Mouse (Mus musculus) stomach, embryonic 14.5 days (tissue): ENCODE measurements around the gene Kdm5c. TPM values are rescaled to one million over a fixed set of nuclear protein-coding genes. Genes with fewer than 3 reads are reported as not detected.

Experiments used
- ATAC-seq: fragments of 200-750 bp; cut with Nextera tagmentation; 2 replicates; pipeline ENCODE4 v1.8.0; 2017; ENCODE audit warnings: low read depth, moderate TSS enrichment; ENCODE audit not compliant: insufficient number of reproducible peaks, insufficient read depth, low FRiP score
- H3K27ac ChIP-seq: fragments of 300-500 bp; sonication (generic); 2 replicates; pipeline ENCODE4 v1.5.1; 2014; ENCODE audit warnings: mild to moderate bottlenecking, low read length, moderate library complexity, mixed read lengths
- H3K27me3 ChIP-seq: fragments of 300-500 bp; sonication (generic); 2 replicates; pipeline ENCODE4 v1.6.1; 2014; ENCODE audit warnings: low read length, control low read depth, mixed read lengths; ENCODE audit not compliant: control insufficient read depth, insufficient read depth
- H3K36me3 ChIP-seq: fragments of 300-500 bp; sonication (generic); 2 replicates; pipeline ENCODE4 v1.6.1; 2014; ENCODE audit warnings: mild to moderate bottlenecking, control low read depth, low read length, moderate library complexity, mixed read lengths; ENCODE audit not compliant: control insufficient read depth, insufficient read depth
- H3K4me1 ChIP-seq: fragments of 300-500 bp; sonication (generic); 2 replicates; pipeline ENCODE4 v1.6.1; 2014; ENCODE audit warnings: low read length, control low read depth, mixed read lengths; ENCODE audit not compliant: control insufficient read depth, insufficient read depth
- H3K4me2 ChIP-seq: fragments of 300-500 bp; sonication (generic); replicated peaks from 2 replicates; pipeline ENCODE4 v1.6.1; 2014; ENCODE audit warnings: low read depth, low read length, control low read depth
- H3K4me3 ChIP-seq: fragments of 300-500 bp; sonication (generic); 2 replicates; pipeline ENCODE4 v1.5.1; 2014; ENCODE audit warnings: low read depth, low read length, control low read depth
- H3K9ac ChIP-seq: fragments of 300-500 bp; sonication (generic); replicated peaks from 2 replicates; pipeline ENCODE4 v1.6.1; 2014; ENCODE audit warnings: low read depth, mild to moderate bottlenecking, control low read depth, low read length, moderate library complexity, mixed read lengths
- H3K9me3 ChIP-seq: fragments of 300-500 bp; sonication (generic); 2 replicates; pipeline ENCODE4 v1.6.1; 2016; ENCODE audit warnings: low read depth, low read length, control low read depth; ENCODE audit not compliant: control insufficient read depth
- WGBS: fragments of 180-500 bp; shearing (Covaris S2); extraction: QIAGEN DNeasy Blood & Tissue Kit; methylation state at CpG from one replicate; pipeline ENCODE4 v1.1.7; 2014; 5-methylcytosine and 5-hydroxymethylcytosine counted together
- polyA plus RNA-seq: library from polyadenylated mRNA; unstranded; fragments of >200 nt; fragmentation: Nextera tagmentation; extraction: Ambion mirVana; gene quantifications from 2 replicates; pipeline ENCODE4 v1.2.1, GENCODE M21; 2014

The Kdm5c gene
- polyA plus RNA-seq, 1 experiment from 2014 or later, result 54.8 TPM

DNA sequence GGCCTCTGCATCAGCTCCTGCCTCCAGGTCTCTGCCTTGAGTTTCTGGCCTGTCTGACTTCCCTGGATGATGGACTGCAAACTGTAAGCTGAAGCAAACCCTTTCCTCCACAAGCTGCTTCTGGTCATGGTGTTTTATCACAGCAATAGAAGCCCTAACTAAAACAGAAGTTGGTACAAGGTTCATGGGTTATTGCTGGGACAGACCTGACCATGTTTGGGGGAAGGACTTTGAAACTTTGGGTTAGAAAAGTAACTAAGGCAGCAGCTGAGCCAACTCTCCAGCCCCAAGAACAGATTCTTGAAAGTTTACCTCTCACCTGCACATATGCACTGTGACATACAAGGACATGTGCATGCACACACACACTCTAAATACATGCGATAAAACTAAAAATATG lies 27.3 kb upstream of the Kdm5c start:
- Histone ChIP-seq H3K9ac (no peak overlapping the region), H3K4me3 (no peak overlapping the region), H3K4me2 (no peak overlapping the region), H3K4me1 (no peaks in the 10 kb centered on the region), H3K36me3 (no peaks in the 10 kb centered on the region), H3K9me3 (no peaks in the 10 kb centered on the region), H3K27me3 (no peaks in the 10 kb centered on the region), H3K27ac (no peak overlapping the region)
- 100% methylated on average over 1 of the region's 1 CpGs for WGBS
- no peak for ATAC-seq

DNA sequence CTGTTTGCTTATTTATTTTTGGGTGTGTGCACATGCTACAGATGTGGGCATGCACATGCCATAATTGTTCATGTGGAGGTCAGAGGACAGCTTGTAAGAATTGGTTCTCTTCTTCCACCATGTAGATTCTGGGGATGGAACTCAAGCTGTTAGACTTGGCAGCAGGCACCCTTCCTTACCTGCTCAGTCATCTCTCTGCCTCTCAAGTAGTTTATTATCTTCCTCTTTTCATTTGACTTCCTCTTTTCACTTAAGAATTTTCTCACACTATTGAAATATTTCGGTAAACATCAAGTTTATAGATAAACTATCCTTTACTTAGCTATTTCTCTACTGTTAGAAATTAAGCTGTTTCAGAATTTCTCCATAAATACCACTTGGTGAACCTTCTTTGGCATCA lies 18.1 kb upstream of the Kdm5c start:
- WGBS, result 86% methylated on average over 1 of the region's 1 CpGs
- no peaks in the 10 kb centered on the region for H3K27me3 ChIP-seq
- no peak overlapping the region for H3K27ac ChIP-seq
- no peaks in the 10 kb centered on the region for H3K9me3 ChIP-seq
- no peak overlapping the region for H3K9ac ChIP-seq
- no peak overlapping the region for H3K4me2 ChIP-seq
- ATAC-seq, result no peak
- no peaks in the 10 kb centered on the region; the same call in 1 of the 2 replicates for H3K36me3 ChIP-seq
- no peaks in the 10 kb centered on the region for H3K4me1 ChIP-seq
- no peak overlapping the region for H3K4me3 ChIP-seq

GRCm38 (mm10) chrX:152218529-152218928 lies 14.3 kb upstream of the Kdm5c start:
- no peak overlapping the region for H3K9ac ChIP-seq
- H3K9me3 ChIP-seq, result no peaks in the 10 kb centered on the region
- no peaks in the 10 kb centered on the region for H3K4me1 ChIP-seq
- no peaks in the 10 kb centered on the region; the same call in 1 of the 2 replicates for H3K36me3 ChIP-seq
- WGBS, result 98% methylated on average over 2 of the region's 2 CpGs
- H3K4me2 ChIP-seq, result no peak overlapping the region
- H3K4me3 ChIP-seq, result no peak overlapping the region
- no peak for ATAC-seq
- H3K27me3 ChIP-seq, result no peaks in the 10 kb centered on the region
- no peak overlapping the region for H3K27ac ChIP-seq

DNA sequence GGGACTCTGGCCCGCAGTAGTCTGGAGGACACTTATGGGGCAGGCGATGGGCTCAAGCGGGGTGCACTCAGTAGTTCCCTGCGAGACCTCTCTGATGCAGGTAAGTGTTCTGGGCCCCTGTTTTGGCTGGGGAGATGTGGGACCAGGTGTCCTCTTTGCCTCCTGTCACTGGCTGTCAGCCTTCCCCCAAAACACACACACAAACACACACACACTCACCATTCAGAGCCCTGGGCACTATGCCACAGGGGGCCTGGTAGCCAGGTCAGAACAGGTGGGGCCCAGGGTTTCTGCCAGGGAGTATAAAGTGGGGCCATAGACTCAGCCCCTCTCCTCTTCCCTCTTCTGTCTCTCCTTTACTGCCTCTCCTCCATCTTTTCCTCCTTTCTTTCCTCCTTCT lies 11.1 kb upstream of the Kdm5c start:
- Histone ChIP-seq H3K27me3 (no peaks in the 10 kb centered on the region), H3K4me2 (no peak overlapping the region), H3K4me3 (no peak overlapping the region), H3K4me1 (no peaks in the 10 kb centered on the region), H3K27ac (no peak overlapping the region), H3K9ac (no peak overlapping the region), H3K36me3 (no peaks in the 10 kb centered on the region; the same call in 1 of the 2 replicates), H3K9me3 (no peaks in the 10 kb centered on the region)
- WGBS, result 70% methylated on average over 4 of the region's 4 CpGs
- ATAC-seq, result no peak

GRCm38 (mm10) chrX:152222226-152222625 lies 10.6 kb upstream of the Kdm5c start:
- no peak overlapping the region for H3K4me2 ChIP-seq
- 54% methylated on average over 9 of the region's 9 CpGs for WGBS
- no peaks in the 10 kb centered on the region; the same call in 1 of the 2 replicates for H3K36me3 ChIP-seq
- H3K9me3 ChIP-seq, result no peaks in the 10 kb centered on the region
- no peaks in the 10 kb centered on the region for H3K4me1 ChIP-seq
- no peak for ATAC-seq
- no peak overlapping the region for H3K4me3 ChIP-seq
- no peak overlapping the region for H3K9ac ChIP-seq
- H3K27ac ChIP-seq, result no peak overlapping the region
- no peaks in the 10 kb centered on the region for H3K27me3 ChIP-seq

- no peak overlapping the region for H3K9ac ChIP-seq
- no peak overlapping the region for H3K4me3 ChIP-seq
- ATAC-seq, result no peak
- 84% methylated on average over 6 of the region's 6 CpGs for WGBS
- H3K4me2 ChIP-seq, result no peak overlapping the region
- H3K36me3 ChIP-seq, result no peaks in the 10 kb centered on the region; the same call in 1 of the 2 replicates
- no peak overlapping the region for H3K27ac ChIP-seq
- H3K9me3 ChIP-seq, result no peaks in the 10 kb centered on the region
- H3K4me1 ChIP-seq, result no peaks in the 10 kb centered on the region
- no peaks in the 10 kb centered on the region for H3K27me3 ChIP-seq
Measured at GRCm38 (mm10) chrX:152223313-152223712, 9.5 kb upstream of the Kdm5c start.

- Histone ChIP-seq H3K9me3 (no peaks in the 10 kb centered on the region), H3K27ac (no peak overlapping the region), H3K4me2 (no peak overlapping the region), H3K4me1 (no peaks in the 10 kb centered on the region), H3K36me3 (no peaks in the 10 kb centered on the region; the same call in 1 of the 2 replicates), H3K27me3 (no peaks in the 10 kb centered on the region), H3K9ac (no peak overlapping the region), H3K4me3 (no peak overlapping the region)
- peak; percentile 46; the same call in 1 of the 2 replicates for ATAC-seq
- WGBS, result 67% methylated on average over 5 of the region's 5 CpGs
Measured at GRCm38 (mm10) chrX:152224280-152224679, 8.5 kb upstream of the Kdm5c start.

GRCm38 (mm10) chrX:152234125-152234524 lies 1.3 kb downstream of the Kdm5c start:
- Histone ChIP-seq H3K36me3 (peaks cover 7% of the 10 kb centered on the region), H3K9ac (peak overlapping the region; percentile 88), H3K4me3 (peak overlapping the region; percentile 85), H3K4me1 (peaks cover 7% of the 10 kb centered on the region; the same call in 1 of the 2 replicates), H3K4me2 (peak overlapping the region; percentile 75), H3K27ac (no peak overlapping the region), H3K9me3 (no peaks in the 10 kb centered on the region), H3K27me3 (no peaks in the 10 kb centered on the region)
- no peak for ATAC-seq
- WGBS, result 11% methylated on average over 3 of the region's 3 CpGs

GRCm38 (mm10) chrX:152235758-152236157 lies 2.9 kb downstream of the Kdm5c start:
- H3K36me3 ChIP-seq, result peaks cover 16% of the 10 kb centered on the region
- peak overlapping the region; percentile 75; the same call in 1 of the 2 replicates for H3K4me2 ChIP-seq
- H3K9me3 ChIP-seq, result no peaks in the 10 kb centered on the region
- ATAC-seq, result no peak
- H3K9ac ChIP-seq, result no peak overlapping the region
- H3K4me3 ChIP-seq, result no peak overlapping the region
- no peaks in the 10 kb centered on the region for H3K27me3 ChIP-seq
- peaks cover 7% of the 10 kb centered on the region; the same call in 1 of the 2 replicates for H3K4me1 ChIP-seq
- H3K27ac ChIP-seq, result no peak overlapping the region
- WGBS, result 75% methylated on average over 2 of the region's 2 CpGs
